Mouse (Mus musculus) embryonic facial prominence, embryonic 11.5 days (tissue): ENCODE measurements around the gene Nbea. TPM values are rescaled to one million over a fixed set of nuclear protein-coding genes. Genes with fewer than 3 reads are reported as not detected.
"Not testable (repeated sequence)": the region's sequence is repeated elsewhere in the genome, so short reads cannot be mapped to it uniquely, and the experiment has no call there.

ENCODE experiments used
- ATAC-seq: fragments of 200-750 bp; cut with Nextera tagmentation; replicated peaks from 2 replicates; pipeline ENCODE4 v1.8.0; 2017; ENCODE audit warnings: low read depth; ENCODE audit not compliant: insufficient number of reproducible peaks, low FRiP score, low TSS enrichment
- DNase-seq: peaks from one replicate; pipeline ENCODE4 v3.0.0-alpha.2; 2015; ENCODE audit warnings: low spot score
- H3K27ac ChIP-seq: fragments of 300-500 bp; sonication (generic); replicated peaks from 2 replicates; pipeline ENCODE4 v1.5.1; 2014; ENCODE audit warnings: mild to moderate bottlenecking, low read depth, low read length, control low read depth
- H3K27me3 ChIP-seq: fragments of 300-500 bp; sonication (generic); 2 replicates; pipeline ENCODE4 v1.6.1; 2014; ENCODE audit warnings: mild to moderate bottlenecking, low read length, moderate library complexity, mixed read lengths; ENCODE audit not compliant: control insufficient read depth, insufficient read depth
- H3K36me3 ChIP-seq: fragments of 300-500 bp; sonication (generic); replicated peaks from 2 replicates; pipeline ENCODE4 v1.6.1; 2014; ENCODE audit warnings: low read depth, mild to moderate bottlenecking, low read length, moderate library complexity, mixed read lengths; ENCODE audit not compliant: control insufficient read depth, insufficient read depth
- H3K4me1 ChIP-seq: fragments of 300-500 bp; sonication (generic); 2 replicates; pipeline ENCODE4 v1.6.1; 2014; ENCODE audit warnings: low read length, mixed read lengths; ENCODE audit not compliant: control insufficient read depth, insufficient read depth
- H3K4me2 ChIP-seq: fragments of 300-500 bp; sonication (generic); 2 replicates; pipeline ENCODE4 v1.6.1; 2014; ENCODE audit warnings: low read depth, mild to moderate bottlenecking, control low read depth, low read length, moderate library complexity
- H3K4me3 ChIP-seq: fragments of 300-500 bp; sonication (generic); 2 replicates; pipeline ENCODE4 v1.5.1; 2014; ENCODE audit warnings: low read depth, low read length, control low read depth
- H3K9ac ChIP-seq: fragments of 300-500 bp; sonication (generic); replicated peaks from 2 replicates; pipeline ENCODE4 v1.6.1; 2014; ENCODE audit warnings: mild to moderate bottlenecking, control low read depth, low read length
- H3K9me3 ChIP-seq: fragments of 300-500 bp; sonication (generic); replicated peaks from 2 replicates; pipeline ENCODE4 v1.6.1; 2016; ENCODE audit warnings: mild to moderate bottlenecking, low read length, inconsistent platforms, mixed read lengths; ENCODE audit not compliant: control insufficient read depth
- WGBS: fragments of 180-500 bp; shearing (Covaris S2); extraction: QIAGEN DNeasy Blood & Tissue Kit; methylation state at CpG from one replicate; pipeline ENCODE4 v1.1.7; 2014; 5-methylcytosine and 5-hydroxymethylcytosine counted together
- polyA plus RNA-seq: library from polyadenylated mRNA; unstranded; fragments of >200 nt; fragmentation: Nextera tagmentation; extraction: Ambion mirVana; gene quantifications from 2 replicates; pipeline ENCODE4 v1.2.1, GENCODE M21; 2014

The Nbea gene
- polyA plus RNA-seq, 1 experiment from 2014 or later, result 22.6 TPM

DNA sequence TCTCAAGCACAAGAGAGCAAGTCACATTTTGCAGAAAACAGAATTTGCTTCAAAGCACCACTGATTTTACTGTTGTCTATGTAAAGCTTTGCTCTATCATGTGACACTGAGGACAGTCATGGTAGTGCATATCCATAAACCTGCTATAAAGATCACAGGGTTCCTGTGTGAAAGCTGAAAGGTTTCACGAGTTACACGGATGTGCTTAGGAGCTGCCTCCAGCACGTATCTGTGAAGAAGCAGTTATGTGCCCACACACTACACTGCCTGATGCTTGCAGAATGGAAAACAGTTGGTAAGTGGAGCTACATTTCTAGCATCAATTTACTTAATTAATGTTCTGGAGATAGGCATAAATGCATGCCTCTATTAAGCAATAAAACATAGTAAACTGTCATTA, 172.4 kb downstream of the Nbea start:
- H3K9me3 ChIP-seq, result no peaks in the 10 kb centered on the region
- no peak overlapping the region for H3K9ac ChIP-seq
- no peak overlapping the region for H3K4me3 ChIP-seq
- no peak for ATAC-seq
- DNase-seq, result no peak
- 76% methylated on average over 3 of the region's 3 CpGs for WGBS
- H3K27ac ChIP-seq, result no peak overlapping the region
- no peaks in the 10 kb centered on the region for H3K4me1 ChIP-seq
- H3K36me3 ChIP-seq, result no peaks in the 10 kb centered on the region; the same call in 1 of the 2 replicates
- no peak overlapping the region for H3K4me2 ChIP-seq
- no peaks in the 10 kb centered on the region for H3K27me3 ChIP-seq

DNA sequence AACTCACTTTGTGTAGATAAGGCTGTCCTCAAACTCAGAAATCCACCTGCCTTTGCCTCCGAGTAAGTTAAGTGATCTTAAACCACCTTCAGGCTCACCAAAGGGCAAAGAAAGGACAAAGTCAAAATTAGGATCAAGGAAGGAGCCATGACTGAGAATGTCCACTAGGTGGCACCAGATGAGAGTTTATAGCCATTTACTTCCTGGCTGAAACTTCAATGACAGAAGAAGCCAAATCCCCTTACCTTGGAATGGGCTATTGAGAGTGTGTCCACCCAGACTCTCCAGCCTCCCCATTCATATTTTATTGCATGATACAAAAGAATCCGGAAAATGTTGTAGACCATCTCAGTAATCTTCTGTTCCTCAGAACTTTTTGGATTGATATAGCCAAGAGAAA, 175.5 kb downstream of the Nbea start:
- no peak overlapping the region for H3K4me2 ChIP-seq
- DNase-seq (peak; percentile 79), ATAC-seq (0 out of 2 replicates have a peak, but pooled peaks have one; percentile 34)
- H3K4me3 ChIP-seq, result no peak overlapping the region
- H3K4me1 ChIP-seq, result no peaks in the 10 kb centered on the region
- no peaks in the 10 kb centered on the region for H3K9me3 ChIP-seq
- no peak overlapping the region for H3K27ac ChIP-seq
- WGBS, result 23% methylated on average over 2 of the region's 2 CpGs
- H3K27me3 ChIP-seq, result no peaks in the 10 kb centered on the region
- H3K36me3 ChIP-seq, result no peaks in the 10 kb centered on the region; the same call in 1 of the 2 replicates
- H3K9ac ChIP-seq, result no peak overlapping the region

DNA sequence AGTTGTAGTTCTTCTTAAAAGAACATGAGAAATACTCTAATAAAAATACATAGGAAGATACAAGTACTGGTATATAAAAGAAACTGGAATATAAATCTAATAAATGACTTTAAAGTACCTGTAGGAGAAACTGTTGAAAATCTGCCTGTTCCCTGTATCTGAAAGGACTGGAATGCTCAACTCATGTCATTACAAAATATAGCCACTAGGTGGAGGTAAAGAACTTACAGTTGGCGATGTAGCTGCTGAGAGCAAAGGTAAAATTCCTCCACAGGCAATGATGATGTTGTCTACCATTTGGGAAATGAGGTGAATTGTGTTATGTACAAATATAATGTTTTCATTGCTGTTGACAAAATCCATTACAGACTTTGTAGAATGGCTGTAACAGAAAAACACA, 183.2 kb downstream of the Nbea start:
- H3K4me3 ChIP-seq, result no peak overlapping the region
- DNase-seq, result peak; percentile 82

DNA sequence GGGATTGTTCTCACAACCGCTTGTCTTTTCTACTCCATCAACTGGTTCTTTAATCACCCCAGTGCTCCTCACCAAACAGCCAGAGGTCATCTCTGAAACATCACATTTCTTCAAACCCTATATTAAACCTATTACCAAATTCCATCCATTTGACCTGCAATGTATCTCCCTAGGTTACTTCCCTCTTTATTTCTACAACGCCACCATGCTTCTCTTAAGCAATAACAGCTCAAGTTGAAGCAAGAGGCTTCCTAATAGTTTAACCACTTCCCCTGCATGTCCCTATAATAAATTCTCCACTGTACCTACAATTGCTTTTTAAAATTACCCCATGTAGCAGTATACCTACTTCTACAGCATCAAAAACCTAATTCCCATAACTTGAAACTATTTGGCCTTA, 205.1 kb downstream of the Nbea start:
- Histone ChIP-seq H3K27me3 (no peaks in the 10 kb centered on the region), H3K9me3 (no peaks in the 10 kb centered on the region), H3K4me3 (no peak overlapping the region), H3K36me3 (no peaks in the 10 kb centered on the region; the same call in 1 of the 2 replicates), H3K27ac (no peak overlapping the region), H3K4me2 (no peak overlapping the region), H3K4me1 (no peaks in the 10 kb centered on the region), H3K9ac (no peak overlapping the region)
- ATAC-seq, result no peak
- 93% methylated on average over 2 of the region's 2 CpGs for WGBS
- DNase-seq, result no peak

More for the DNA sequence above, 183.2 kb downstream of the Nbea start:
- WGBS, result 4% methylated on average over 1 of the region's 1 CpGs
- ATAC-seq, result no peak
- no peak overlapping the region for H3K9ac ChIP-seq
- no peaks in the 10 kb centered on the region; the same call in 1 of the 2 replicates for H3K36me3 ChIP-seq
- no peaks in the 10 kb centered on the region for H3K27me3 ChIP-seq
- no peak overlapping the region for H3K27ac ChIP-seq
- H3K9me3 ChIP-seq, result no peaks in the 10 kb centered on the region
- no peak overlapping the region for H3K4me2 ChIP-seq
- H3K4me1 ChIP-seq, result no peaks in the 10 kb centered on the region

DNA sequence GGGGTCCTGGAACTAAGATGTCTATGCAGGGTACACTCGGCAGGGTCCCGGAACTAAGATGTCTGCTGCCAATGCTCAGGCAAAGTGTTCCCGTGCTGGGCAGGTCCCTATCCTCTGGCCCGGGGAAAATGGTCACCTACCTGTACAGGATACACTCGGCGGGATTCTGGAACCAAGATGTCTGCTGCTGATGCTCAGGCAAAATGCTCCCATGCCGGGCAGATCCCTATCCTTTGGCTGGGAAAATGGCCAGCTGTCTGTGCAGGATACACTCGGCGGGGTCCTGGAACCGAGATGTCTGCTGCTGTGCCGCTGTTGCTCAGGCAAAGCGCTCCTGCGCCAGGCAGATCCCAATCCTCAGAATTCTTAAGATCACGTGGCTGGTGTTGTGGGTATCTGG, 206.5 kb downstream of the Nbea start:
- H3K36me3 ChIP-seq, DNase-seq, H3K9me3 ChIP-seq, H3K4me3 ChIP-seq, H3K4me2 ChIP-seq, ATAC-seq, H3K9ac ChIP-seq, H3K4me1 ChIP-seq, H3K27me3 ChIP-seq, H3K27ac ChIP-seq: not testable (repeated sequence)
- 95% methylated on average over 14 of the region's 14 CpGs for WGBS

DNA sequence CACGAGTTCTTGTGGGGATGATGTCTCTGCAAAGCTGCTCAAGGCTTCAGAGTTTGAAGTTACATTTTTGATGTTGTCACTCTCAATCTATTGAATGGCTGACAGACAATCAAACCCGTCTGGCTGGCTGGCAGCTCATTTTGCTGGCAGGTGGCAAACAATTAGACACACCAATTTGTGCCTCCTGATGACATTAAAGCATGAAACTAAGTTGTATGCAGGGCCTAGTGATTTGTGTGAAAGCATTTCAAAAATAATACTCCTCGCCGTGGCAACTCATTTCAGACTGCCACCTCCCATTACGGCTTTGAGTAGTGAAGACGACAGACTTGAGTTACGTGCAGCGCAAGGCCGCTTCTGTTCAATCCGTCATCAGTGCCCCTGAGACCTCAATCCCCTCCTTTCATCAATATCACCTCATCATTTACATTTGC, 217.8 kb downstream of the Nbea start:
- DNase-seq, result peak; percentile 27
- ATAC-seq, result no peak
- 48% methylated on average over 10 of the region's 10 CpGs for WGBS

DNA sequence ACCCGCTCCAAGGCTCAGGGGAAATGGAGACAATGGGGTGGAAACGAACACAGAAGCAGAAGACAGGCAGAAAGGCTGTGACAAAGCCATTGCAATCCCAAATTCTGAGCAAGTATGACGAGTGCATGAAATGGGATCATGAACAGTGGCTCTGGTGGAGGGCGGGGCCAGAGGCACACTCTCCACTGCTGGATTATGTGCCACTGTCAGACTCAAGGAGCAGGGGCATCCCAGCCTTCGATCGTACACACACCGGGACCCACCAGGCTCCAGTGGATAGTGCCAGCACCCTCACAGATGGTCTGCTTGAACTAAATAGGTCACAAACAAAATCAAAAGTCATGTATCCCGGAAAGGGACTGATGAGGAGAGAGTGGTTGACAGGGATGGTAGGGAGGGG, 220.5 kb downstream of the Nbea start:
- Histone ChIP-seq H3K9me3 (no peaks in the 10 kb centered on the region), H3K4me3 (no peak overlapping the region), H3K4me1 (no peaks in the 10 kb centered on the region), H3K9ac (no peak overlapping the region), H3K27me3 (no peaks in the 10 kb centered on the region), H3K4me2 (no peak overlapping the region), H3K27ac (no peak overlapping the region), H3K36me3 (no peaks in the 10 kb centered on the region)
- 93% methylated on average over 8 of the region's 8 CpGs for WGBS
- no peak for ATAC-seq
- DNase-seq, result no peak

More for the DNA sequence above, 217.8 kb downstream of the Nbea start:
- Histone ChIP-seq H3K4me2 (no peak overlapping the region), H3K27me3 (no peaks in the 10 kb centered on the region), H3K27ac (no peak overlapping the region), H3K9me3 (no peaks in the 10 kb centered on the region), H3K9ac (no peak overlapping the region), H3K36me3 (no peaks in the 10 kb centered on the region), H3K4me3 (no peak overlapping the region), H3K4me1 (no peaks in the 10 kb centered on the region)

DNA sequence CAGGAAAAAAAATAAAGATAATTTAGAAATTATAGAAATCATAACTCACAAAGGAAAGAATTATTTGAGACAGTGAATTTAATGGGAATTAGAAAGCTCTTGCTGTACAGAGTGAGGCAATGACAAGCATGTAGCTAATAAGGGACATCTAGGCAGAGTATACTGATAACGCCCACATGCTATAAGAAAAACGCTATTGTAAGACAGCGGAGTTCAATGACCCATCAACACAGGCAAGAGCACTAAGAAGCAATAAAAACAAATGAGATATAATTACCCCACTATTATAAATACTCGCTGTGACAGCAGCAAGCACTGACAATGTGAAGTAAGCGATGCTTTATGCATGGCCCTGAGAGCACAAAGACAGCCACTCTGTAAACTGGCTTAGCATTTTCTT, 233.5 kb downstream of the Nbea start:
- Histone ChIP-seq H3K36me3 (no peaks in the 10 kb centered on the region), H3K4me3 (no peak overlapping the region), H3K27me3 (no peaks in the 10 kb centered on the region), H3K4me1 (no peaks in the 10 kb centered on the region), H3K9me3 (no peaks in the 10 kb centered on the region), H3K4me2 (no peak overlapping the region), H3K9ac (no peak overlapping the region), H3K27ac (no peak overlapping the region)
- 89% methylated on average over 5 of the region's 5 CpGs for WGBS
- no peak for DNase-seq
- ATAC-seq, result no peak
